Mouse (Mus musculus) T-helper 17 cell (primary cell): ENCODE results near the gene Hsd17b1.

Experiments used
- in situ Hi-C, 2 experiments: fragments of 300-600 bp; cut with MboI, MseI; formaldehyde crosslinking; loops; 1 replicate in 1 of 2; 2 replicates in 1 of 2; pipeline ENCODE4 v1.15.1; 2025; ENCODE audit warnings: high pct_unique_total_duplicates in 2 of 2

Hsd17b1 gene

GRCm38 (mm10) chr11:101083083-101083697, 5.0 kb downstream of the Hsd17b1 start:
- in situ Hi-C loops, result loop anchor here in 1 of 2 experiments (5.0 kb wide), 1 partner anchor 99 kb away; no protein-coding TSS in a partner anchor

- in situ Hi-C loops, result loop anchor here in 1 of 2 experiments (5.0 kb wide), 1 partner anchor 98 kb away; no protein-coding TSS in a partner anchor
These were observed 6.0 kb downstream of the Hsd17b1 start for GRCm38 (mm10) chr11:101084246-101084645.

GRCm38 (mm10) chr11:101084811-101085210, 6.6 kb downstream of the Hsd17b1 start:
- in situ Hi-C loops, result loop anchor here in 1 of 2 experiments (5.0 kb wide), 1 partner anchor 97 kb away; no protein-coding TSS in a partner anchor

- in situ Hi-C loops, result no loop called here
These were observed 7.6 kb downstream of the Hsd17b1 start for GRCm38 (mm10) chr11:101085617-101086322.

GRCm38 (mm10) chr11:101086323-101086674, 8.1 kb downstream of the Hsd17b1 start:
- in situ Hi-C loops, result no loop called here

GRCm38 (mm10) chr11:101086756-101087681, 8.8 kb downstream of the Hsd17b1 start, which contains the start of gene Mlx:
TSS of gene Mlx (plus strand) at chr11:101087277.
- in situ Hi-C loops, result no loop called here

GRCm38 (mm10) chr11:101087682-101088055, 9.5 kb downstream of the Hsd17b1 start:
- in situ Hi-C loops, result no loop called here

- in situ Hi-C loops, result no loop called here
These were observed 11.7 kb downstream of the Hsd17b1 start for GRCm38 (mm10) chr11:101089931-101090330.

- in situ Hi-C loops, result no loop called here
These were observed 16.7 kb downstream of the Hsd17b1 start for GRCm38 (mm10) chr11:101094930-101095313.

- in situ Hi-C loops, result no loop called here
These were observed 17.3 kb downstream of the Hsd17b1 start, which contains the start of gene Psmc3ip for GRCm38 (mm10) chr11:101095314-101096024. TSS of gene Psmc3ip (minus strand) at chr11:101095436.

GRCm38 (mm10) chr11:101098231-101098630, 20.0 kb downstream of the Hsd17b1 start:
- in situ Hi-C loops, result no loop called here

- in situ Hi-C loops, result no loop called here
These were observed 24.8 kb downstream of the Hsd17b1 start for GRCm38 (mm10) chr11:101103011-101103410.

GRCm38 (mm10) chr11:101109351-101109750, 31.1 kb downstream of the Hsd17b1 start:
- in situ Hi-C loops, result no loop called here

- in situ Hi-C loops, result no loop called here
These were observed 32.5 kb downstream of the Hsd17b1 start for GRCm38 (mm10) chr11:101110708-101111107.

- in situ Hi-C loops, result no loop called here
These were observed 33.0 kb downstream of the Hsd17b1 start for GRCm38 (mm10) chr11:101111178-101111577.

GRCm38 (mm10) chr11:101112186-101112585, 34.0 kb downstream of the Hsd17b1 start:
- in situ Hi-C loops, result no loop called here

- in situ Hi-C loops, result no loop called here
These were observed 37.4 kb downstream of the Hsd17b1 start for GRCm38 (mm10) chr11:101115564-101115963.

- in situ Hi-C loops, result no loop called here
These were observed 39.9 kb downstream of the Hsd17b1 start for GRCm38 (mm10) chr11:101118105-101118504.

GRCm38 (mm10) chr11:101119131-101119760, 41.0 kb downstream of the Hsd17b1 start:
- in situ Hi-C loops, result no loop called here

GRCm38 (mm10) chr11:101119761-101120544, 41.7 kb downstream of the Hsd17b1 start, which contains the start of the genes Retreg3 and Tubg1:
TSS of gene Retreg3 (minus strand) at chr11:101119893.
TSS of gene Tubg1 (plus strand) at chr11:101119938.
- in situ Hi-C loops, result loop anchor here (5.0 kb wide), 1 partner anchor 42 kb away; no protein-coding TSS in a partner anchor
